Mouse (Mus musculus): ENCODE results near the gene Upk3a. TPM values are rescaled to one million over a fixed set of nuclear protein-coding genes. Genes with fewer than 3 reads are reported as not detected.

The Upk3a gene
- polyA plus RNA-seq (2017; shearing (Covaris generic)), result not detected

DNA sequence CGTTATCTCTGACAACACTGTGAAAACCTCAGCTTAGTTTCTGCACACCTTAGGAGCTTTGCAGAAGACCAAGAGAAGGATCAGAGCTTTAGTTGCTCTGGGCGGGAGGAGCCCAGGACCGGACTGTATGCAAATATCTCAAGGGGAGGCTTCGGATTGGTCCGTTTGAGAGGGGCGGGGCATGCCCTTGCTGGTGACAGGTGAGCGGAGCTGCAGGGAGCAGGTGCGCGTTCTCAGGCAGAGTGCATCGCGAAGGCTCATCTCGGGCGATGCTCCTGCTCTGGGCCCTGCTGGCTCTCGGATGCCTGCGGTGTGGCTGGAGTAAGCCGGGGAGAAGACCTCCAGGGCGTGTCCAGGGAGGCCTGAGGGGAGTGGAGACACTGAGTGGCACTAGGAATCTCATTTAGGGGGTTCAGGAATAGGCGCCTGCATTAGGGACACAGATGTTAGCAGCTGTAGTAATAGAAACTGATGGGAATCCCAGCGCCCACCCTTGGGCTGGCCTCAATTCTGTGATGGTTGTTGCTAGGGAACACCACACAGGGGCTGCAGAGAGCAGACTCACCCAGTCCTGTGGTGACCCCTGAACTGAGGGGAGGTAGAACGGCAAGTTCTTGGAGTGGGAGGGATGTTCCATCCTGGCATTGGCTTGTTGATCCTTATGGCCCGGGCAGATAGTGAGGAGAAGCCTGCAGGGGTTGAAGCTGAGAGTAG lies at the start of gene Upk3a:
TSS of gene Upk3a (plus strand) at position 191 of the 714 bp plus-strand sequence.

DNA sequence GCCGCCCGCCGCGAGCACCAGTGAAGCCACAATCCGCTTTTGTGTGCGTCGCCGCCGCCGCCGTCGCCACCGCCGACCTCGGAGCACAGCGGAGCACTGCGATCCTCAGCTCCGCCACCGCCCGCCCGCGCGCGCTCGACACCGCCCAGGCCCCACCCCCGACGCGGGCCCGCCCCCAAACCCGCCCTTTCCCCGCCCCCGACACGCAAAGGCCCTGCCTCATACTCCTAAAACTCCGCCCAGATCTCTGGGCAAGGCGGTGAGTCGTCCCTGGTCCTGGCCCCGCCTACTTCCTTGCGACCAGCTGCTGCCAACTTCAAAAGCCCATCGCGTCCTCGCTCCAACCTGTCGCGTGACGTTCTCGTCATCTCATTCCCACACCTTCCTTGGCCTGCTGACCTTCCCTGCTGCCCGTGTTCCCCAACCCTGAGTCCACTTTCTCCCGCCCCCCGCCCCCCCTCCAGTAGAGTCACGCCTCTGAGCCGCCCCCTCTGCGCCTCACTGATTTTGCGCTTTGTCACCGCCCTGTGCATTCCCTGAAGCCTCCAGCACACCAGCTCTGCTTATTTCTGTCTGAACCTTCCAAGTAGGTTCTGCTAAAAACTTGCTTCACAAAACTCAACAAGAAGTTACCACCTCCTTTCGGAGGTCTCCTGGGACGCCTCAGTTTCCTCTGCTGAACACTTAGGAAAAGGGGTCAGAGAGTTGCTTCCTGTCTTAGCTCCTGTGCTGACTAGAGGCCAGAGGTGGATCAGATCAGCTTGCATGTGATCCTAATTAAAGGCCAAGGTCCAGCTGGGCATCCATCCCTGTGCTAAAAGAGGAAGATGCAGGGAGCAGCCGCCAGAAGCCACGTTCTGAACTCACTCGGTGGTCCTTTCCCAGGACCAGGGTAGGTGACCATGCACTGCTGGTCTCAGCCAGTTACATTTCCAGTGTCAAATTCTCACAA lies 28.8 kb upstream of the Upk3a start, which contains the start of gene 5031439G07Rik:
TSS of gene 5031439G07Rik (minus strand) at position 678 of the 952 bp plus-strand sequence.

DNA sequence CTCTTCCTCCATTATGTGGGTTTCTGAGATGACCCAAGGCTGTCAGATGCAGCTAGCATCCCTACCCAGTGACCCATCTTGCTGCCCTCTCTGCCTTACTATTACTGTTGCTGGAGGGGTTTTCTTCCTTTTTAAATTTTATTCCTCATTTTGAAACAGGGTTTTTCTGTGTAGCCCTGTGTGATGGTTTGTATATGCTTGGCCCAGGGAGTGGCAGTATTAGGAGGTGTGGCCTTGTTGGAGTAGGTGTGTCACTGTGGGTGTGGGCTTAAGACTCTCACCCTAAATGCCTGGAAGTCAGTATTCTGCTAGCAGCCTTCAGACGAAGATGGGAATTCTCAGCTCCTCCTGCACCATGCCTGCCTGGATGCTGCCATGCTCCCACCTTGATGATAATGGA lies 11.7 kb downstream of the Upk3a start, which contains the start of gene Fam118a:
TSS of gene Fam118a (plus strand) at position 301 of the 400 bp plus-strand sequence.

Other genes starting within 250 kb of the Upk3a start
- gene Phf21b, start 161.1 kb upstream of the Upk3a start, polyA plus RNA-seq (2017; shearing (Covaris generic)), result 0.31 TPM
- 0.45 TPM for gene Gm29666, start 97.1 kb upstream of the Upk3a start, polyA plus RNA-seq (2017; shearing (Covaris generic))
- 25.6 TPM for gene Nup50, start 93.7 kb upstream of the Upk3a start, polyA plus RNA-seq (2017; shearing (Covaris generic))
- 1.5 TPM for gene 5031439G07Rik, start 28.6 kb upstream of the Upk3a start, polyA plus RNA-seq (2017; shearing (Covaris generic))
- 47.9 TPM for gene Fam118a, start 11.8 kb downstream of the Upk3a start, polyA plus RNA-seq (2017; shearing (Covaris generic))
- 0.15 TPM for gene Smc1b, start 114.8 kb downstream of the Upk3a start, polyA plus RNA-seq (2017; shearing (Covaris generic))
- not detected for gene Ribc2, start 114.9 kb downstream of the Upk3a start, polyA plus RNA-seq (2017; shearing (Covaris generic))
- 0.27 TPM for gene Fbln1, start 188.8 kb downstream of the Upk3a start, polyA plus RNA-seq (2017; shearing (Covaris generic))

Data from CD4-positive, CD25-positive, alpha-beta regulatory T cell, adult 9 weeks (primary cell).